Mouse (Mus musculus): ENCODE measurements at regions not wholly inside any gene's neighbourhood (a gene's known extent, or its start where the extent isn't known, plus 50 kb on each side); places are given as distances from the start of the nearest gene placed in this dataset.

- H3K4me3 ChIP-seq, result no peak overlapping the region
- no peak overlapping the region for H3K27ac ChIP-seq
- H3K9ac ChIP-seq, result no peak overlapping the region
- no peaks in the 10 kb centered on the region for H3K9me3 ChIP-seq
- no peak overlapping the region for H3K4me2 ChIP-seq
- 72% methylated on average over 8 of the region's 8 CpGs for WGBS
- H3K36me3 ChIP-seq, result no peaks in the 10 kb centered on the region
- no peaks in the 10 kb centered on the region for H3K4me1 ChIP-seq
- no peak for ATAC-seq (ENCODE audit: insufficient number of reproducible peaks, low FRiP score, low TSS enrichment, low read depth)
- H3K27me3 ChIP-seq, result no peaks in the 10 kb centered on the region
Observed at GRCm38 (mm10) chr5:47557152-47557800, 425.7 kb upstream of the Slit2 start.
